Mouse (Mus musculus): Measurements from ENCODE around the gene Tsen54. TPM values are rescaled to one million over a fixed set of nuclear protein-coding genes. Genes with fewer than 3 reads are reported as not detected.

Tsen54 gene
- total and polyA plus RNA-seq, 3 experiments, result 7.2 to 16.3 (median 9.3) TPM

DNA sequence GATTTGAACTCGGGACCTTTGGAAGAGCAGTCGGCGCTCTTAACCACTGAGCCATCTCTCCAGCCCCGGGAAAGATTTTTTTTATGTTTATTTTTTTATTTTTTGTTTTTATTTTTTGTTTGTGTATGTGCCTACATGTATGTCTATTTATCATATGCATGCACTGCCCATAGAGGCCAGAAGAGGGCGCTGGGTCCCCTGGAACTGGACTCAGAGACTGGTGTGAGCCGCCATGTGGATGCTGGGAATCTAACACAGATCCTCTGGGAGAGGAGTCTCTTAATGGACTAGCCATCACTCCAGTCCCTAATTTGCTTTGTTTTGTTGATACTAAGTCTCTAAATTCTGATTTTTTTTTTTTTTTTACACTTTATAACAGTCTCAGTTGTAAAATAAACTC lies 26.5 kb downstream of the Tsen54 start:
- no peak for DNase-seq
- no peaks in the 10 kb centered on the region for H3K79me2 ChIP-seq (replicated peaks; ENCODE audit: control insufficient read depth, insufficient read depth, low read length)
- H3K4me1 ChIP-seq (ENCODE audit: control insufficient read depth, insufficient read depth, low read length), result peaks cover 11% of the 10 kb centered on the region
- no peaks in the 10 kb centered on the region for H3K27me3 ChIP-seq (ENCODE audit: control insufficient read depth, insufficient read depth, low read length)
- H3K4me3 ChIP-seq, result no peak overlapping the region
- H3K36me3 ChIP-seq (ENCODE audit: control insufficient read depth, insufficient read depth, low read length), result no peaks in the 10 kb centered on the region
- WGBS, result 87% methylated on average over 6 of the region's 6 CpGs
- TF ChIP-seq CTCF (IDR thresholded peaks at IDR 0.05), result peak; percentile 41
- TF ChIP-seq POLR2A (IDR thresholded peaks at IDR 0.05; ENCODE audit: insufficient read depth, low read depth, low read length), result no peak
- H3K27ac ChIP-seq, result peak overlapping the region; percentile 84
- intact Hi-C loops (cut with DNase I), result no loop called here
- H3K9ac ChIP-seq (ENCODE audit: low read depth, low read length), result no peak overlapping the region

DNA sequence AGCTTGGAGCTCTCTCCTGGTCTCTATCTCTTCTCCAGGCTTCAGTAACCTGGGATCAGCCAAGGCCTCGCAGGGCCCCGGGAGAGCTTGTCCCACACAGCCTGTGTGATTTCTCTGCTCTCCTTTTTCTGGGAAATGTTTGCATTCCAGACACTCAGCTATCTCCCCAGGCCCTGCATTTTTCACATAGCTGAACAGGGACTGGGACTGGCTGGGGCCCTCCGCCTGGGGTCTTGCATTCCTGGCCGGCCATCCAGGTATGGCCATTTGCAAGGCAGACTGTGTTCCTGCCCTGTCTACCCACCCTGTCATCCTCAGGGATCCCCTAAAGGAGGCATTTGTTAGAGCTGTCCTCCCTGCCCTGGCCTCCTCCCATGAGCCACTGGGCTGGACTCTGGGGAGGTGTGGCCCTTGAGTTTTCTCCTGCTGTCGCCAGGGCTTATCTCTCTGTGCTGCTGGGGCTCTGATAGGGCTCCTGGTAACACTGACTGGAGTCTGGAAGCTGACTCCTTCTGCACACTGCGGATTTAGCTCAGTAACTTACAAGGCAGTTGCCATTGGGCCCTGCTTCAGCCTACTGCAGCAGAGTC lies 27.5 kb downstream of the Tsen54 start:
- Histone ChIP-seq H3K27me3 (ENCODE audit: control insufficient read depth, insufficient read depth, low read length) (no peaks in the 10 kb centered on the region), H3K79me2 (replicated peaks; ENCODE audit: control insufficient read depth, insufficient read depth, low read length) (no peaks in the 10 kb centered on the region), H3K36me3 (ENCODE audit: control insufficient read depth, insufficient read depth, low read length) (no peaks in the 10 kb centered on the region), H3K4me3 (no peak overlapping the region), H3K4me1 (ENCODE audit: control insufficient read depth, insufficient read depth, low read length) (peaks cover 11% of the 10 kb centered on the region), H3K9ac (ENCODE audit: low read depth, low read length) (peak overlapping the region; percentile 27; the same call in 1 of the 2 replicates), H3K27ac (peak overlapping the region; percentile 84)
- intact Hi-C loops (cut with DNase I), result no loop called here
- WGBS, result 24% methylated on average over 6 of the region's 6 CpGs
- DNase-seq, result peak; percentile 68 to 81
- TF ChIP-seq POLR2A (IDR thresholded peaks at IDR 0.05; ENCODE audit: insufficient read depth, low read depth, low read length) (peak; percentile 56), CTCF (IDR thresholded peaks at IDR 0.05) (no peak), EP300 (IDR thresholded peaks at IDR 0.05; ENCODE audit: insufficient read depth, low read depth, low read length) (peak; percentile 29; the same call in 1 of the 2 replicates)

DNA sequence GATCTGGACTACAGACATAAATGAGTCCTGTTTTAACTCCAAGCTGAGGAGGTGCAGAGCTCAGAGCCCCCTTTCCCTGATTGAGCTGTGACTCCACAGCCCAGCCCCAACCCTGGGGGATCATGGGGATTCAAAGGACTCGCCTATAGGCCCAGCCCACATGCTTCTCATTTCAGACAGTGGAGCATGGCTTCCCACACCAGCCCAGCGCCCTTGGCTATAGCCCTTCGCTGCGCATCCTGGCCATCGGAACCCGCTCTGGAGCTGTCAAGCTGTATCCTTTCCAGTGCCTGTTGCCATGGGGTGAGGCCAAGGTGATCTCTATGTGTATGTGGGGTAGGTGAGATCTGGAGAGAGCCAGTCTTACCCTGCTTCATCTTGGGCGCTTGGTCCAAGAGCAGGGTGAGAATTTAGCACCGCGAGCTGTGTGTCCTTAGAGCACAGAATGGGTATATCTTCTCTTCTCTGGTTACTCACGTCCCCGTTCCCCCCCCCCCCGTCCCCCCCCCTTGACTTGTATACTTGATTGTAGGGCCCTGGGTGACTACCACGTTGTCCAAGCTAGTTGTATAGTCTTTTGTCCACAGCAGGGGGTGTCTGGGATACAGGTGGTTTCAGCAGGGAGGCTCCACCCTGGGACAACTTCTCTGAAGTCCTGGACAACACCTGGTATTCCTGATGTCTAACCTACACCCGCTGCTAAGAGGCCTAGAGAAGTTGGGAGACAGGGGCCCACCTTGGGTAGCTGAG lies 28.8 kb downstream of the Tsen54 start:
- Histone ChIP-seq H3K79me2 (replicated peaks; ENCODE audit: control insufficient read depth, insufficient read depth, low read length) (no peaks in the 10 kb centered on the region), H3K9ac (ENCODE audit: low read depth, low read length) (no peak overlapping the region), H3K36me3 (ENCODE audit: control insufficient read depth, insufficient read depth, low read length) (no peaks in the 10 kb centered on the region), H3K4me3 (no peak overlapping the region), H3K27me3 (ENCODE audit: control insufficient read depth, insufficient read depth, low read length) (no peaks in the 10 kb centered on the region), H3K27ac (no peak overlapping the region; the same call in 1 of the 2 replicates), H3K4me1 (ENCODE audit: control insufficient read depth, insufficient read depth, low read length) (peaks cover 11% of the 10 kb centered on the region)
- no peak for DNase-seq
- WGBS, result 96% methylated on average over 11 of the region's 14 CpGs
- TF ChIP-seq CTCF (IDR thresholded peaks at IDR 0.05) (no peak), POLR2A (IDR thresholded peaks at IDR 0.05; ENCODE audit: insufficient read depth, low read depth, low read length) (no peak), EP300 (IDR thresholded peaks at IDR 0.05; ENCODE audit: insufficient read depth, low read depth, low read length) (no peak)
- intact Hi-C loops (cut with DNase I), result no loop called here

DNA sequence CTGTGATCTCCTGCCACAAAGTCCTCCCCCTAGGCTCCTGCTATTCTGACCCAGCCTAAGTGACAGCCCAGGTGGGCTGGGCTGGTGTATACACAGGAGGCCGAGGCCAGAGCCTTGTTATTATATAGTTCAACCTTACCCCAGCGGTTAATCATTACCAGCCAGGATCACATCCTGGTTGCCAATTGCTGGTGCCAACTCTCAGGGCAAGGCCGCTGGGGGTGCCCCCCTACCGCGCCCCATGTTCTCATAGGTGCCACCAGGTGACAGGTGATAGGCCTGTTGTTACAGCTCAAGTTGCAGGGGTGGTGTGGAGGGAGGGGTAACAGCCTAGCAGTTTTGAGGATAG lies 29.3 kb downstream of the Tsen54 start:
- Histone ChIP-seq H3K4me3 (no peak overlapping the region), H3K27me3 (ENCODE audit: control insufficient read depth, insufficient read depth, low read length) (no peaks in the 10 kb centered on the region), H3K9ac (ENCODE audit: low read depth, low read length) (no peak overlapping the region), H3K79me2 (replicated peaks; ENCODE audit: control insufficient read depth, insufficient read depth, low read length) (no peaks in the 10 kb centered on the region), H3K4me1 (ENCODE audit: control insufficient read depth, insufficient read depth, low read length) (peaks cover 11% of the 10 kb centered on the region), H3K27ac (no peak overlapping the region), H3K36me3 (ENCODE audit: control insufficient read depth, insufficient read depth, low read length) (no peaks in the 10 kb centered on the region)
- intact Hi-C loops (cut with DNase I), result no loop called here
- TF ChIP-seq POLR2A (IDR thresholded peaks at IDR 0.05; ENCODE audit: insufficient read depth, low read depth, low read length) (no peak), CTCF (IDR thresholded peaks at IDR 0.05) (no peak), EP300 (IDR thresholded peaks at IDR 0.05; ENCODE audit: insufficient read depth, low read depth, low read length) (no peak)
- WGBS, result 86% methylated on average over 5 of the region's 5 CpGs
- no peak for DNase-seq

DNA sequence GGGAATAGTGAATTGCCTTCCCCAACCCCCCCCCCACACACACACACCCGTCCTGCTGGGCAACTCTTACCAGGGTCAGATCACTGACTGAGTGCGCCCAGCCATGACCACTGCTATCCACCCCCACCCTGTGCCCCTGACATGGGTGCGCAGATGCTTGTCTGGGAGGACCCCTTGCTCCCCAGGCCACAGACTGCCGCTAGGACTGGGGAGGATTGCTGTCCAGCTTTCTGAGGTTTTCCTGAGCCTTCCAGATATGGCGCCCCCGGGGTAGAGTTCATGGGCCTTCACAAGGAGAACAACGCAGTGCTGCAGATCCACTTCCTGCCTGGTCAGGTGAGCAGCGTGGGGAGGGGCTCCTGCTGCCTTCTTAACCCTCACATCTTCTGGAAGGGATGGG lies 29.7 kb downstream of the Tsen54 start:
- DNase-seq, result no peak
- H3K36me3 ChIP-seq (ENCODE audit: control insufficient read depth, insufficient read depth, low read length), result no peaks in the 10 kb centered on the region
- no peaks in the 10 kb centered on the region for H3K27me3 ChIP-seq (ENCODE audit: control insufficient read depth, insufficient read depth, low read length)
- WGBS, result 81% methylated on average over 8 of the region's 8 CpGs
- intact Hi-C loops (cut with DNase I), result no loop called here
- TF ChIP-seq EP300 (IDR thresholded peaks at IDR 0.05; ENCODE audit: insufficient read depth, low read depth, low read length) (no peak), POLR2A (IDR thresholded peaks at IDR 0.05; ENCODE audit: insufficient read depth, low read depth, low read length) (no peak), CTCF (IDR thresholded peaks at IDR 0.05) (no peak)
- no peak overlapping the region for H3K9ac ChIP-seq (ENCODE audit: low read depth, low read length)
- peaks cover 10% of the 10 kb centered on the region for H3K4me1 ChIP-seq (ENCODE audit: control insufficient read depth, insufficient read depth, low read length)
- no peaks in the 10 kb centered on the region for H3K79me2 ChIP-seq (replicated peaks; ENCODE audit: control insufficient read depth, insufficient read depth, low read length)
- H3K27ac ChIP-seq, result no peak overlapping the region
- H3K4me3 ChIP-seq, result no peak overlapping the region

DNA sequence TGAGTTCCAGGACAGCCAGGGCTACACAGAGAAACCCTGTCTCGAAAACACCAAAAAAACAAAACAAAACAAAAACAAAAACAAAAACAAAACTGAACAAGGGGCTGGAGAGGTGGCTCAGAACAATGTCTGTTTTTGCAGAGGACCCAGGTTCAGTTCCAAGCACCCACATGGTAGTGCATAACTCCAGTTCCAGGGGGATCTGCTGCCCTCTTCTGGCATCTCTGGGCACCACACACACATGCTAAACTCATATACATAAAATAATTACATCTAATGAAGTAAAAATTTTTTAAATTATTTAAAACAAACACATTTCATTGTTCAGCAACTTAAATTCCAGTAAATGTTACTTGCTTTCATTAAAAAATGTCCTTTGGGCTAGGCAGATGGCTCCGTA lies 31.3 kb downstream of the Tsen54 start:
- H3K36me3 ChIP-seq (ENCODE audit: control insufficient read depth, insufficient read depth, low read length), result no peaks in the 10 kb centered on the region
- peaks cover 7% of the 10 kb centered on the region for H3K4me1 ChIP-seq (ENCODE audit: control insufficient read depth, insufficient read depth, low read length)
- no peak overlapping the region for H3K4me3 ChIP-seq
- intact Hi-C loops (cut with DNase I), result no loop called here
- 96% methylated on average over 2 of the region's 2 CpGs for WGBS
- no peak for TF ChIP-seq EP300 (IDR thresholded peaks at IDR 0.05; ENCODE audit: insufficient read depth, low read depth, low read length)
- TF ChIP-seq CTCF (IDR thresholded peaks at IDR 0.05), result peak; percentile 31
- no peak for TF ChIP-seq POLR2A (IDR thresholded peaks at IDR 0.05; ENCODE audit: insufficient read depth, low read depth, low read length)
- H3K79me2 ChIP-seq (replicated peaks; ENCODE audit: control insufficient read depth, insufficient read depth, low read length), result no peaks in the 10 kb centered on the region
- no peak for DNase-seq
- no peak overlapping the region for H3K9ac ChIP-seq (ENCODE audit: low read depth, low read length)
- H3K27me3 ChIP-seq (ENCODE audit: control insufficient read depth, insufficient read depth, low read length), result no peaks in the 10 kb centered on the region
- H3K27ac ChIP-seq, result no peak overlapping the region

Measured in heart, adult 2 months (tissue).